Mouse (Mus musculus) gastrocnemius, postnatal 14 days (tissue): ENCODE measurements around the gene Scnn1a. TPM values are rescaled to one million over a fixed set of nuclear protein-coding genes. Genes with fewer than 3 reads are reported as not detected.

Source experiments
- DNase-seq: peaks from one replicate; pipeline ENCODE4 v3.0.0; 2021; ENCODE audit warnings: mixed read lengths
- intact Hi-C: fragments of 180-260 bp; cut with DNase I; formaldehyde crosslinking; loops from one replicate; pipeline ENCODE4 v1.15.1; 2025; ENCODE audit warnings: low total_unique reads
- total RNA-seq, 2 experiments: library from RNA; stranded (reverse); gene quantifications; 2 replicates each; pipeline ENCODE4 v1.2.3; 2021

Scnn1a gene
- total RNA-seq, 2 experiments from 2014 or later: 0.22 to 0.27 TPM

DNA sequence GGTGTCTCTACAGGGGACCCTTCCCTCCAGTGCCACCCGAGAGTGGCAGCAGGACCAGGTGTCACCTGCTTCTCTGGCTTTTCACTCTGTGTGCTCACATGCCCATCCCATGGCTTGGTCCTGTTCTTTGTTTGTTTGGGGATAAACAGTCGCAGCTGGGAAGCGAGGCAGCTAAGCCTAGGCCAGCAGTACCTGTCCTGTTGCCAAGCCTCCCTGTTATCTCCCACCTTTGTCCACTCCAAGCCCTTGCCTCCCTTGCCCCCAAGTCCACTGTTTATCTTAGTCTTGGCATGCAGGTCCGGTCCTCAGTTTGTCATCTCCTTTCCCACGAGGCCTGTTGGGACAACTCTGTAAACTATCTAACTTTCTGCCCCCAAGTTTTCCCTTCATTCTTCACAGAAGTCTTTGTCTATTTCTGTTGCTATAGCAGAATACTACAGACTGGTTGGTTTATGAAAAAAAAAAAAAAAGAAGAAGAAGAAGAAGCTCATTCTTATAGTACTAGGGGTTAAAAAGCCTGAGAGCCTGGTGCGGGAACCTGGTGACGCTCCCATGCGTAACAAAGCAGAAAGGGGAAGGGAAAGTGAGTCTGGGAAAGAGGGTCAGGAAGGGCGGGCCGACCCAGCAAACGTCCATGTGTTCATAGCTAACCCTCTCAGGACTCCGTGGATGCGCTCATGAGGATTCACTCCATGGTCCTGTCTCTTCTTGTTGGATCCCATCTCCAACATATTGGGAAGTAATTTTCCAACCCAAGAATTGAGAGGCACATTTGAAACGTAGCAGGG, 12.8 kb downstream of the Scnn1a start:
- no peak for DNase-seq
- intact Hi-C loops: no loop called here

DNA sequence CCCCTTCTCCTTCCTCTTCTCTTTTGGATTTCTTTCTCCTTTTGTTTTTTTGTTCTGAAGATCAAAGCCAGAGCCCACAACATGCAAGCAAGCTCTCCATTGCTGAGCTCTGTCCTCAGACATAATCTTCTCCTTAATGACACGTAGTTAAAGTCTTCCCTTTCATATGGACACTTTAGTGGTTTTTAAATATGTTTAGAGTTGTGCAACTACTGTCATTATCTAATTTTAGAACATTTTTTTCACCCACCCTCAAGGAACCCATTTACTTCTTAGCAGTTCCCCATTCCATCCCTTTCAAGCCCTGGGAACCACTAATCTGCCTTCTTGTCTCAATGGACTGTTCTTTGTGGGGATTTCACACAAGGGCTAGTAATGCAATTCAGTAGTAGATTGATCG, 13.9 kb downstream of the Scnn1a start:
- no peak for DNase-seq
- intact Hi-C loops: no loop called here

DNA sequence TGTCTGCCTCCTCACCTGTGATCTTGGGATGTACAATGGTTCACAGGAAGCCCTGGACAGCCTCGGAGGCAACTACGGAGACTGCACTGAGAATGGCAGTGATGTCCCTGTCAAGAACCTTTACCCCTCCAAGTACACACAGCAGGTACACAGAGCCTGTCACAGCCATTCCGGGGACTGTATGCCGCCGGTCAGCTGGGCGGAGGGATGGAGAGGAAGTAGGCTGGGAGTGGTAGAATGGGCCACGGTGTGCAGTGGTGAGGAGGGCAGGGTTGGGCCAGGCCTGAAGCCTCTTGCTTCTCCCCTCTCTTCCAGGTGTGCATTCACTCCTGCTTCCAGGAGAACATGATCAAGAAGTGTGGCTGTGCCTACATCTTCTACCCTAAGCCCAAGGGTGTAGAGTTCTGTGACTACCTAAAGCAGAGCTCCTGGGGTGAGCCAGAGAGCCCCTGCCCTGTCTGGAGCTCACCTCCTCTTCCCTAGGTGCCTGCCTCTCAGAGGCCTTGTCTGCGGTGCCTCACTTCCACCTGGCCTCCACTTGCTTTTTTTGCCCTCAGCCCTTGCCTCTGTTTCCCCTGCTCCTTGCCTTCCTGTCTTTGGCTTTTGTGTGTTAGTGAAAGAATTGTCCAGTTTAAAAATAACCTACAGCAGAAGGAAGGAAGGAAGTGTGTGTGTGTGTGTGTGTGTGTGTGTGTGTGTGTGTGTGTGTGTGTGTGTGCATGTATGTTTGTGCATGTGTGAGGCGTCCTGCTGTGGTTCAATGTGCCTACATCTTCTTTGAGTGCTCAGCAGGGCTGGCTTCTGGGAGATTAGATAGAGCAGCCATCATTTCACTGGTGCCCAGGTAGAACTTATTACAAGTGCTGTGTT, 18.6 kb downstream of the Scnn1a start:
- peak; percentile 3 for DNase-seq
- intact Hi-C loops: no loop called here

DNA sequence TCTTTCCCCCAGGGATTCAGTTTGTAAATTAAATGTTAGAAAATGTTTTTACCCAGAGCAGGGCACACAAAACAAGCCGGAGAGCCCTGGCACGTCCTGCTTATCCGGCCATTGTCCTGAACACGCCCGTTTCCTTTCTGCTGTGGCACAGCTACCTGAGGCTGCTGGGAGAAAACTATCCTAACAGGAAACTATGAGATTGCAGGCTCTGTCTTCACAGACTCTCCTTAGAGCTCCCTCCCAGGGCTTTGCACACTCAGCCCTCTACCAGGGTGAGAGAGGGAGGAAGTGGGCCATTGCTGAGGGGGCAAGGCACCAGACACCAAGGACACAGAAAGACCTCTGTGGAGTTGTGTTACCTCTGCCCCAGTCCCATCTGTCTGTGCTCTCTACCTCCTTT, 19.8 kb downstream of the Scnn1a start:
- no peak for DNase-seq
- intact Hi-C loops: no loop called here

DNA sequence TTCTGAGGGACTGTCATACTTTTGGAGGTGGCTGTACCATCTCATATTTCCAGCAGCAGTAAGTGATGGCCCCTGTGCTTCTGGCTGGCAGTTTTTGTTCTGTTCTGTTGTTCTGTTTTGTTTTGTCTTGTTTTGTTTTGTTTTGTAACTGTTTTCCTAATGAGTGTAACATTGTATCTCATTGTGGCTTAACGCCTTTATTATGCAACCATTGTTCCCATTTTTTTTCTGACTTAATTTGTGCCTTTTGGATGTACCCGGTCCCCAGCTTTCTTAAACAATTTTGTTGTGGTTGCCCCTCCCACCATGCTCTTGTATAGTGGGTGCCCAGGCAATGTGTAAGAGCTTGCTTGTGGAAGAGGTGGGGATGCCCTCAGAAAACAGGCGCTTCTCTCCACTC, 21.7 kb downstream of the Scnn1a start:
- intact Hi-C loops: no loop called here
- DNase-seq: no peak

DNA sequence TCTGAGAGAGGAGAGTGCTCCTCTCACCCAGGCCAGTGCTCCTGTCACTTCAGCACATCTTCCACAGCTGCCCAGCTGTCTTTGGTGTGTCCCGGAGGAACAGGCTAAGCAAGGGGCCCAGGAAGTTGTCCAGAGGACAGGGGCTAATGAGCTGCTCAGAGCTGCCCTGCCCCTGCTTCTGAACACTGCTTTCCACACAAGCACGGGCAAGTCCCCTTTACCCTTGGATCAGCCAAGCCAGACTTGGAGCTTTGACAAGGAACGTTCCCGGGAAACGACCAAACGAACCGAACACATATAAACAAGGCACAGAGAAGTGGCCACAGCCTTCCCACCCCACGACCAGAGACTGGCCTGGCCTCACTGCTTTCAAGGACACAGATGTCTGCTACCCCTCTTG, 23.6 kb downstream of the Scnn1a start:
- intact Hi-C loops: no loop called here
- DNase-seq: no peak

DNA sequence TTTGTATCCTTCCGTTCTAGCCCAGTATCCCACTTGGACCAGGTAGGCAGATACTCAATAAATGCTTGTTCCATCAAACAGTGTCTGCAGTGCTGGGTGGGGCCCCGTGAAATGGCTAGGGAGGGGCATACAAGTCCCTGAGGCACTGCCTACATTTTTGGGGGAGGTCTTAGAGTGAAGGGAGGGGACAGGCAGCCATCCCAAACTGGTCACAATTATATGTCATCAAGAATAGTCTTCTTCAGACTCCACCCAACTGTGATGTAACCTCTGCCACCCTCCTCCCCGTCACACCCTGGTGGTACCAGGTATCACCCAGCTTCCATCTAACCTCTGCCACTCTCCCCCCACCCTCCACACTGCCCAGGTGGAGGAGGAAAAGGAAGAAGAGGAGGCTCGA, 24.4 kb downstream of the Scnn1a start:
- no peak for DNase-seq
- intact Hi-C loops: no loop called here

DNA sequence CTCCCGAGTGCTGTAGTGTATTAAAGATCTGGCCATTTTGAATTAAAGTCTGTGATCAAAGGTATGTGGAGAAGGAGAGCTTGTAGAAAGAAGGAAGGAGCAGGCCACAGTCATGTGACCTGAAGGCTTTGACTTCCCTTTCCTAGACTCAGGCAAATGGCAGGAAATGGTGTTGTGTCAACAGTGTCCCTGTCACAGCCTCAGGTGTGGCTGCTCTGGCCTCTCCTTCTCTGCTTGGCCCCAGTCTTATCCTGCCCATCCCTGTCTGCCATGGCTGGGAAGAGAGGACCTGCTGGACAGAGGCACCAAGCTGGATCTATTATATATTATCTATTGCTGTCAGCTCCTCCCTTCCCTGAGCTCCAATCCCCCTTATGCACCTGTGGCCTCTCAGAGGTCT, 25.2 kb downstream of the Scnn1a start:
- intact Hi-C loops: no loop called here
- DNase-seq: no peak

DNA sequence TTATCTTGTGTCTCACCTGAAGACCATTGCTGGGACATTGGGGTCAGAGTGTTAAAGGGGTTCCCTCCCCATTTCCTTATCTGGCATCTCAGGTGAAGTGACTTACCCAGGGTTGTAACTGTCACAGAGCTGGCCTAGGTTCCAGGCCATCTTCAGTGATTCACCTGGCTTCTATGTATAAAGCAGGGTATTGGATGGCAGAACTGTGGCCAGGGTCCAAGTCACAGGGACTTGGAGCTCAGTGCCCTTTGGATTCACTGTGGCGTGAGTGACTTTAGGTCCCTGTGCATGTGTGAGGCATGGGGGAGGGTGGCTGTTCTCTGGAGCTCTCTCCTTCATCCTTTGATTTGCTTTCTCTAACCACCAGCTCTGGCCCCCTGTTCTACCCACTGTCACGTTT, 25.6 kb downstream of the Scnn1a start:
- DNase-seq: no peak
- intact Hi-C loops: no loop called here

DNA sequence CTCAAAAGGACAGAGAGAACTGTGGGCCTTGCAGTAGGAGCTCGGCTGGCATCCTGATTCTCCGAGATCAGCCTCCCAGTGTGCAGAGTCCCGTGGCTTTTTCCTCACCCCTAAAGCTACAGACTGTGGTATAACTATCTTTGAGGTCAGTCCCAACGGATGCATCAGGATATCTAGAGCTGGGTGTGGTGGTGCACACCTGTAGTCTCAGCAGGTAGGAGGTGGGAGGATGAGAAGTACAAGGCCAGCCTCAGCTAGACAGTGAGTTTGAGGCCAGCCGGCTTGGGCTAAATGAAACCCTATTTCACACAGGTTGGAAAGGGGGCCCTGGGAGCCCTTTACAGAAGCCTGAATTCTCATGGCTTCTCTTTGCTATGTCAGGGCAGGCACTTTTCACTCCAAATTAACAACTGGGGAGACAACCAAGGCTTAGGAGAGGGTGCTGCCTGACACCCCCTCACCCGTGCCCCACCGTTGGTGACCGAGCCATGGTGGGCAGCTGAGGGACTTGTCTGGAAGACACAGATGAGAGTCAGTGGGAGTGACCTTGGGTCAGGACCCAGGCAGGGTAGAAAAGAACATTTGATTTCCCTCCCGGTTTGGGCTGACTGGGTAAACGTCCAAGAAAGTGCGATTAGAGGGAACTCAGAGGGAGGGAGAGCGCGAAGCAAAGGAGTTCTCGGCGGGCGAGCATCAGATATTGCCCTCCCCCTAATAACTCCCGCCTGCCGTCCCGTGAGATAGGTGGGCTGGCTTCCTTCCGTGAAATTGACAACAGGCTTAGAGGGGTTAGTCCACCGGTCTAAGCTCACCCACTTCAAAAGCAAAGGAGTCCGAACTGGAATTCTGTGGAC, 28.5 kb downstream of the Scnn1a start, which contains the start of gene Tnfrsf1a:
Gene Tnfrsf1a, plus strand, starts transcription at position 642 of the 854 bp plus-strand sequence.
- intact Hi-C loops: no loop called here
- peak; percentile 36 for DNase-seq

DNA sequence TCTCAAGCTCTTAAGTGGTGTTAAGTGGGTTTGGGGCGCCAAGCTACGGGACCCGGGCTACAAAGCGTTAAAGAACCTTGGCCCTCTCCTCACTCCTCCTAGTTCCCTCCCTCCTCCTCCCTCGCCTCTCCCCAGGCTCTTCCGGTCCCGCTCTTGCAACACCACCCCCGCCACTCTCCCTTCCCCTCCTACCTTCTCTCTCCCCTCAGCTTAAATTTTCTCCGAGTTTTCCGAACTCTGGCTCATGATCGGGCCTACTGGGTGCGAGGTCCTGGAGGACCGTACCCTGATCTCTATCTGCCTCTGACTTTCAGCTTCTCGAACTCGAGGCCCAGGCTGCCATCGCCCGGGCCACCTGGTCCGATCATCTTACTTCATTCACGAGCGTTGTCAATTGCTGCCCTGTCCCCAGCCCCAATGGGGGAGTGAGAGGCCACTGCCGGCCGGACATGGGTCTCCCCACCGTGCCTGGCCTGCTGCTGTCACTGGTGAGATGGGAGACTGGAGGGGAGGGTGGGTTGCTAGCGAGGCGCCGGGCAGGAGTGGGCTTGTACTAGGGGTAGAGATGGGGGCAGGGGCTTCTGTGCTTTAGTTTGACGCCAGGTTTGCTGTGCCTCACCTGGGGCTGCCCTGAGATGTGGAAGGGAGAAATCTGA, 29.2 kb downstream of the Scnn1a start:
- intact Hi-C loops: no loop called here
- peak; percentile 71 for DNase-seq

DNA sequence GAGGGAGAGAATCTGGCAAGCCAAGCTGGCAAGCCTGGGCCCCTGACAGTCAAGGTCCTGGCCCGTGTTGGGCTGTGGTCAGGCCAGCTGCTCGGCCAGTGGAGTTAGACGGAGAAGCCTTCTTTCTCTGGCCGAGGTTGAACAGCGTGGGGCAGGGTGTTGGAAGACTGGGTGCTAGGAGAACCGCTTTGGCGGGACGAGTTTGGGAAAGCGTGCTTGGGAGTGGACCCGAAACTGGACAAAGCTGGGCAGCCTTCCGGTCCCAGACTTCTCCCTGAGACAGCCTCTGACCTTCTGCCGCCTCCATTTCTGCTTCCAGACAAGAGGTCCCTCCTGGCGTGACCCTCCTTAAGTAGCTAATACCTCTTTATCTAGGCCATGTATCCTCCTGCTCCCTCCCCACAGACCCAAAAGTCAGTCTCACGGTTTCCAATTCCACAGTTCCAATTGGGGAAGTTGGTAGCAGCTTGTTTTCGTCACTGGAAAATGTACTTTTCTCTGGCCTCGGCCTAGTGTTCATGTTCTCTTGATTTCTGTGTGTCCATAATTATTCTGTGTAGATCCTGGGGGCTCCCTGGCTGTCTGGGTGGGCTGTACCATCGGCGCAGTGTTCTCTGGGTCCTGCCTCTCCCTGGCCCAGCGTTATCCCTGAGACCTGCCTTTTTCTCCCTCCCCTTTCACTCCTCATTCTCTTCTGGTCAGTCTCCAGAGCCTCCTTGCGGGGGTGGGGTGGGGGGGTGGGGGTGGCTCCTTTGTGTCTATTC, 30.0 kb downstream of the Scnn1a start:
- intact Hi-C loops: no loop called here
- peak; percentile 79 for DNase-seq

DNA sequence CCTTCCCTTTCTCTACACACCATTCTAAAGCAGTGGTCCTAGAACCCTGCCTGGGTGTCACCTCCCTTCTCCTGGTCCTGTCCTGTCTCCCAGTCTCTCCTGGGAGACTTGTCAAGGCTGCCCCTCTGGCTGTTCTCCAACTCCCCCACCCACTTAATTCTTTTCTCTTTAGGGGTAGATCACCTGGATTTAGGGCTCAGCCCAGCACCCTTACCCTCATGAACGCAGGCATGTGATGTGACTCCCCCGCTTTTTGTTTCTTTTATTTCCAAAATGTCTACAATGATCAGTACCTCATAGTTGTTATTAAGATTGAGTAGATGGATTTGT, 30.5 kb downstream of the Scnn1a start:
- no peak for DNase-seq
- intact Hi-C loops: no loop called here

DNA sequence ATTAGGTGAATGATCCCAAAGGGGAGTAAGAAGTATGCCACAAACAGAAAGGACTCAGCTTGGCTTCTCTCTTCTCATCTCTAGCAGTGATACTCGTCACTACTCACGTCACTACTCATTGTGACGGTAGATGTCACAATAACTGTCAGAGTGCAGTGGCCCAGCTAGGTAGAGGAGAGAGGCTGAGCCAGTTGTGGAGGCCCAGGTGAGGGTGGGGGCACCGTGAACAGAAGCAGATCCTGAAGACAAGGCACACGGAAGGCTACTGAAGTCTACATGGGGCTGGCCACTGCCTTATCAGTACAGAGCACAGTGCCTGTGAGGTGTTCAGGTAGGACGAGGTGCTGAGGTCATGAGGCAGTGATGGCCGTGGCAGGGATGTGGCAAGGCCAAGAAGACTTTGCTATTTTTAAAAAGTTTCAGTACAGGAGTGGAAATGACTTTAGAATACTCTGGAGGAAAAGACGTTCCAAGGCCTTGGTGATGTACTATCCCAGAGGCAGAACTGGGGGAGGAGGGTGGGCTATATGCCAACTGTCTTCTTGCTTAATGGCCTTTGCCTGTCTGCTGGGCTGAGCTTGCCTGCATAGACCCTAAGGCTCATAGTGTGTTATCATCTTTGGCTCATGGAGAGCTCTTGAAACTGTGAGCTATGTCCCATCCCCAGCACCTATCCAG, 31.0 kb downstream of the Scnn1a start:
- DNase-seq: peak; percentile 56

DNA sequence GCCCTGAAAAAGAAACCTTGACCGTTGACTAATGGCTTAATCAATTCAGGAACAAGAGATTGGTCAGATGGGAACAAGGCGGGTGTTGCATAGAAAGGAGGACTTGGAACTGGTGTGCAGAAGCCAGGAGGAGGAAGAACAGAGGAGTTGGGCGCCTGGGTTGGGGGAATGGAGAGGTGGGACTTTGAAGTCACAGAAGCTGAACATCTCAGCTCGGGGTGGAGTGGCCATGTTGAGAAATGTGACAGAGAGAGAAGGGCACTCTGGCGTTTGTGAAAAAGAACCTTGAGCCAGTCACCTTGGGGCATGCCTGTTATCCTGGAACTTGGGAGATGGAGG, 31.6 kb downstream of the Scnn1a start:
- no peak for DNase-seq
- intact Hi-C loops: no loop called here

More for the DNA sequence above, 31.0 kb downstream of the Scnn1a start:
- intact Hi-C loops: no loop called here

DNA sequence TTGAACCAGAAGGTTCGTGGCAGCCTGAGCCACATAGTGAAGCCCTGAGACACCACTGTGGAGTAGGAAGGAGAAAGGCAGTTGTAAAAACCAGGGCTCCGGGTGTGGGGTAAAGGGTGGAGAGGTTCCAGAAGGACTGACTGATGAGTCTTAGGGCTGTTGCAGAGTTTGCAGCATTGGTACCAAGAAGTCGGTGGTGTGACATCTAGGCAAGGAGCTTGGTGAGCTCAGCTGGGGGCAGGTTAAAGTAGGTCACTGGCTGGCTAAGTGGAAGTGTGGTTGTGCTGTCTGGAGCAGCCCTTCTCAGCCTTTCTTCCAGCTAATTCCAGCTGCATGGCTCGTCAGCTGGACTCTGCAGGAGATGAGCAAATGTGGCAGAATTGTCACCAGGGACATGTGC, 32.4 kb downstream of the Scnn1a start:
- intact Hi-C loops: no loop called here
- DNase-seq: no peak

DNA sequence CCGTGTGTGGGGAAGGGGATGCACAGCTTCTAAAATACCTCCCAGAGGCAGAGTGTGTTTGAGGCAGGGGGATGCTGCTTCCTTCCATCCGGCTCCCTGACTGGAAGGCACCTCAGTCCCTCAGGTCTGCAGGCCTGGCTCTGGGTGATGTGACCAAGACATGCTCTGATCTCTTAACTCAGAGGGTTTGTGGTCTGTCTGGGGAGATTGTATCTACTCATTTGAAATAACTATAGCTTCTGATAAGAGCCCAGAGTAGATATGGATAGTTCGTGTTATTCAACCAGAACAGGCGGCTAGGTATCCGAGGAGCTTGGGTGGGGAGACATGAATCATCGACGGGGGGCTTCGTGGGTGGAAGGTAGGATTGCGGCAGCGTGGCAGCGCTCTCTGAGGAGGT, 32.8 kb downstream of the Scnn1a start:
- intact Hi-C loops: no loop called here

DNA sequence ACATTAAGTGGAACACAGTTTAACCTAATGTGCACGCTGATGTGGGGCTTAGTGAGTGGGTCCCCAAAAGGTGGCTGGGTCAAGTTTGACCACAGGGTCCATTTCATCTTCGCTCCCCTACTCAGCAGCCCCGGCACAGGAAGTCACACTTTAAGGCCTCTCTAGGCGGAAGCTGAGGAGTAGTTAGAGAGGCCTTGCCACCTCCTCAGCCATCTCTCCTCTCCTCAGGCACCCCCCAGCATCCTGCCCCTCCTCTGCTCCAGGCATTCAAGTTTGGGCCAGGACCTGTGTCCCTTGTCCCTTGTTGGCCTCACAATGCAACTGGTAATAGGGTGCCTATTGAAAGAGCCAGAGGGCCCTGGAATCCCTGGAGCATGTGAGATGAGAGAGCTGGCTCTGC, 33.2 kb downstream of the Scnn1a start:
- DNase-seq: no peak
- intact Hi-C loops: no loop called here

More for the DNA sequence above, 32.8 kb downstream of the Scnn1a start:
- no peak for DNase-seq
